Mouse (Mus musculus) urinary bladder, postnatal 25 days (tissue): ENCODE data around the gene Jak3.
A peak's percentile ranks its signal among the peaks of the same experiment; 100 is the strongest.
"Not testable (repeated sequence)": the region's sequence is repeated elsewhere in the genome, so short reads cannot be mapped to it uniquely, and the experiment has no call there.

Experiments
- DNase-seq: peaks from one replicate; pipeline ENCODE4 v3.0.0; 2022; ENCODE audit warnings: low spot score

The Jak3 gene

GRCm38 (mm10) chr8:71724389-71724788 lies 48.3 kb downstream of the Jak3 start:
- DNase-seq = no peak

GRCm38 (mm10) chr8:71725122-71725924 lies 49.2 kb downstream of the Jak3 start, which contains the start of gene Fcho1:
Gene Fcho1, minus strand, starts transcription at chr8:71725716.
- peak; percentile 69 for DNase-seq

GRCm38 (mm10) chr8:71728240-71728785 lies 52.2 kb downstream of the Jak3 start:
- DNase-seq = no peak

GRCm38 (mm10) chr8:71728826-71729620 lies 52.9 kb downstream of the Jak3 start:
- no peak for DNase-seq

- DNase-seq = peak; percentile 49
Observed at GRCm38 (mm10) chr8:71731652-71732230, 55.6 kb downstream of the Jak3 start.

- not testable (repeated sequence) for DNase-seq
Observed at GRCm38 (mm10) chr8:71738316-71738715, 62.2 kb downstream of the Jak3 start.
